Mouse (Mus musculus) myocyte (in vitro differentiated cells): Measurements from ENCODE around the gene Sphk2. TPM values are rescaled to one million over a fixed set of nuclear protein-coding genes. Genes with fewer than 3 reads are reported as not detected.

ENCODE experiments used
- H3K27me3 ChIP-seq: one replicate; pipeline ENCODE4 v1.6.1; 2011; ENCODE audit not compliant: control insufficient read depth, insufficient read depth, insufficient read length
- H3K36me3 ChIP-seq: one replicate; pipeline ENCODE4 v1.6.1; 2011; ENCODE audit not compliant: control insufficient read depth, insufficient read depth
- H3K4me2 ChIP-seq: one replicate; pipeline ENCODE4 v1.6.1; 2011; ENCODE audit warnings: low read depth, control low read depth
- H3K4me3 ChIP-seq: one replicate; pipeline ENCODE4 v1.5.1; 2011; ENCODE audit warnings: mild to moderate bottlenecking, control low read depth, moderate library complexity
- H3K79me2 ChIP-seq: one replicate; pipeline ENCODE4 v1.6.1; 2011; ENCODE audit not compliant: control insufficient read depth, insufficient read depth
- H3ac ChIP-seq: one replicate; pipeline ENCODE4 v1.6.1; 2011; ENCODE audit not compliant: control insufficient read depth, insufficient read length
- MYOG ChIP-seq, 3 experiments: IDR thresholded peaks; one replicate each; pipeline ENCODE4 v1.6.1; 2011; ENCODE audit warnings: control low read depth in 2 of 3, low read depth in 2 of 3, mild to moderate bottlenecking in 2 of 3; ENCODE audit not compliant: insufficient read length in 2 of 3, control insufficient read depth in 1 of 3, insufficient read depth in 1 of 3
- POLR2AphosphoS2 ChIP-seq: IDR thresholded peaks from one replicate; pipeline ENCODE4 v1.6.1; 2011; ENCODE audit warnings: low read depth, control low read depth; ENCODE audit not compliant: insufficient read length
- REST ChIP-seq: IDR thresholded peaks from one replicate; pipeline ENCODE4 v1.6.1; 2011; ENCODE audit warnings: mild to moderate bottlenecking, control low read depth, moderate library complexity; ENCODE audit not compliant: insufficient read depth, insufficient read length
- polyA plus RNA-seq: library from polyadenylated mRNA; unstranded; fragments of >200 nt; fragmentation: generic; extraction: Trizol; gene quantifications from one replicate; pipeline ENCODE4 v1.2.1, GENCODE M21; 2012; ENCODE audit warnings: missing spikeins

Sphk2 gene
- polyA plus RNA-seq, 1 experiment, result 22.8 TPM

GRCm38 (mm10) chr7:45660746-45661478, 56.9 kb downstream of the Sphk2 start:
- Histone ChIP-seq H3K4me2 (no peak overlapping the region), H3K27me3 (no peaks in the 10 kb centered on the region), H3K79me2 (no peaks in the 10 kb centered on the region), H3ac (no peak overlapping the region), H3K36me3 (no peaks in the 10 kb centered on the region), H3K4me3 (no peak overlapping the region)
- no peak for TF ChIP-seq MYOG (IDR thresholded peaks at IDR 0.05; ENCODE audit: control insufficient read depth in 1 of 3, insufficient read depth in 1 of 3, insufficient read length in 2 of 3, low read depth in 2 of 3)
- no peak for TF ChIP-seq REST
- no peak for TF ChIP-seq POLR2AphosphoS2

Other genes starting within 250 kb of the Sphk2 start
- gene Tulp2, start 236.1 kb downstream of the Sphk2 start, polyA plus RNA-seq, result 0.06 TPM
- gene Gm45808, start 231.2 kb downstream of the Sphk2 start, polyA plus RNA-seq, result not detected
- 0.13 TPM for gene Dhdh, start 229.2 kb downstream of the Sphk2 start, polyA plus RNA-seq
- gene Nucb1, start 207.6 kb downstream of the Sphk2 start, polyA plus RNA-seq, result 135 TPM
- 306 TPM for gene Ppp1r15a, start 191.7 kb downstream of the Sphk2 start, polyA plus RNA-seq
- 2.6 TPM for gene Plekha4, start 191.7 kb downstream of the Sphk2 start, polyA plus RNA-seq
- 1.9 TPM for gene Hsd17b14, start 163.1 kb downstream of the Sphk2 start, polyA plus RNA-seq
- gene Bcat2, start 147.8 kb downstream of the Sphk2 start, polyA plus RNA-seq, result 54.1 TPM
- gene Fgf21, start 102.5 kb downstream of the Sphk2 start, polyA plus RNA-seq, result 486 TPM
- 3.8 TPM for gene Fut1, start 100.7 kb downstream of the Sphk2 start, polyA plus RNA-seq
- not detected for gene Izumo1, start 96.2 kb downstream of the Sphk2 start, polyA plus RNA-seq
- gene Rasip1, start 90.5 kb downstream of the Sphk2 start, polyA plus RNA-seq, result 0.40 TPM
- gene Mamstr, start 78.0 kb downstream of the Sphk2 start, polyA plus RNA-seq, result 12.5 TPM
- 0.41 TPM for gene Fut2, start 51.6 kb downstream of the Sphk2 start, polyA plus RNA-seq
- gene Ntn5, start 34.0 kb downstream of the Sphk2 start, polyA plus RNA-seq, result 3.6 TPM
- gene Sec1, start 23.6 kb downstream of the Sphk2 start, polyA plus RNA-seq, result 0.41 TPM
- gene Car11, start 18.2 kb downstream of the Sphk2 start, polyA plus RNA-seq, result 3.6 TPM
- gene Dbp, start 12.9 kb downstream of the Sphk2 start, polyA plus RNA-seq, result 26.2 TPM
- gene Rpl18, start 2.5 kb downstream of the Sphk2 start, polyA plus RNA-seq, result 3,224 TPM
- 0.18 TPM for gene Fam83e, start 3.2 kb upstream of the Sphk2 start, polyA plus RNA-seq
- gene Spaca4, start 7.8 kb upstream of the Sphk2 start, polyA plus RNA-seq, result not detected
- 0.11 TPM for gene Lmtk3, start 65.7 kb upstream of the Sphk2 start, polyA plus RNA-seq
- 0.47 TPM for gene Sult2b1, start 66.7 kb upstream of the Sphk2 start, polyA plus RNA-seq
- 145 TPM for gene Cyth2, start 96.6 kb upstream of the Sphk2 start, polyA plus RNA-seq
- 0.05 TPM for gene Kcnj14, start 106.8 kb upstream of the Sphk2 start, polyA plus RNA-seq
- gene Grwd1, start 112.9 kb upstream of the Sphk2 start, polyA plus RNA-seq, result 36.2 TPM
- gene Kdelr1, start 154.8 kb upstream of the Sphk2 start, polyA plus RNA-seq, result 132 TPM
- 0.65 TPM for gene Grin2d, start 160.4 kb upstream of the Sphk2 start, polyA plus RNA-seq
- gene Syngr4, start 178.7 kb upstream of the Sphk2 start, polyA plus RNA-seq, result 0.23 TPM
- gene Tmem143, start 178.9 kb upstream of the Sphk2 start, polyA plus RNA-seq, result 26.9 TPM
- 409 TPM for gene Emp3, start 203.4 kb upstream of the Sphk2 start, polyA plus RNA-seq
- 1.0 TPM for gene Ccdc114, start 206.1 kb upstream of the Sphk2 start, polyA plus RNA-seq